ENCODE assay signal across 29 mouse cellular contexts in the genomic region with DNA sequence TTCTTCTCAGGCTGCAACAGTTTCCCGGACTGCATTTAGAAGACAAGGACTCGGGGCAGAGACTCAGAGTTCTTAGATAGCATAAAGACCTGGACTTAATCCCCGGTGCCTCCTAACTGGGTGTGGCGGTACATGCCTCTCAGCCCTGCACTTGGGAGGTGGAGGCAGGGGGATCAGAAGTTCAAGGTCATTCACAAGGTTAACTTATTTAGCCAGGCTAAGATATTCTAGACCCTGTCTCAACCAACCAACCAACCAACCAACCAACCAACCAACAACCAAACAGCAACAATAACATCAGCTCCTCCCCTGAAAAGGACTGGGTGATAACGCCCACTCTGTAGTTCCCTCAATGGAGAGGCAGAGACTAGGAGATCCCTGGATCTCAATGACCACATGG. TPM values are rescaled to one million over a fixed set of nuclear protein-coding genes. Genes with fewer than 3 reads are reported as not detected.
DNase-seq lines count a peak whose midpoint lies in the region; ATAC-seq and TF ChIP-seq lines count a peak whose summit lies in the region.
"Had no signal": no experiment of that assay in that cellular context is flagged by ENCODE, and none has a peak within 500 bp of the region (broad histone marks: within the 10 kb centered on the region; RNA-seq: fewer than 3 reads in every experiment).

No protein-coding gene starts in this region.

- no peaks in the 10 kb centered on the region for H3K27me3 ChIP-seq in liver, embryonic 16.5 days (ENCODE audit: control insufficient read depth, insufficient read depth, low read depth, low read length)
- no peaks in the 10 kb centered on the region for H3K27me3 ChIP-seq in intestine, postnatal 0 days (replicated peaks; ENCODE audit: control insufficient read depth, insufficient read depth, low read length)
- H3K27me3 ChIP-seq in kidney, embryonic 16.5 days (ENCODE audit: insufficient read depth, low read length) = no peaks in the 10 kb centered on the region
- H3K27me3 ChIP-seq: embryonic facial prominence, embryonic 13.5 days; forebrain, embryonic 12.5 days; forebrain, embryonic 15.5 days; heart, embryonic 12.5 days; heart, embryonic 15.5 days; hindbrain, embryonic 13.5 days had no signal

- H3K27ac ChIP-seq in liver, embryonic 16.5 days (ENCODE audit: low read length) = peak overlapping the region; percentile 13; the same call in 1 of the 2 replicates
- H3K27ac ChIP-seq in intestine, postnatal 0 days (ENCODE audit: low read depth, low read length) = no peak overlapping the region
- no peak overlapping the region for H3K27ac ChIP-seq in kidney, embryonic 16.5 days (ENCODE audit: low read length)
- H3K27ac ChIP-seq: embryonic facial prominence, embryonic 10.5 days; embryonic facial prominence, embryonic 13.5 days; forebrain, embryonic 12.5 days; forebrain, embryonic 15.5 days; heart, embryonic 15.5 days; hindbrain, embryonic 10.5 days; hindbrain, embryonic 13.5 days had no signal

- ATAC-seq in liver, embryonic 16.5 days (ENCODE audit: low read depth) = no peak
- peak; percentile 27; the same call in 1 of the 2 replicates for ATAC-seq in intestine, postnatal 0 days
- no peak for ATAC-seq in kidney, embryonic 16.5 days (ENCODE audit: low FRiP score, low TSS enrichment)
- ATAC-seq: CD4-positive, CD25-positive, alpha-beta regulatory T cell, adult 4 months; forebrain, embryonic 15.5 days; hindbrain, embryonic 16.5 days had no signal

- WGBS in liver, embryonic 16.5 days (ENCODE audit: insufficient replicate concordance) = 61% methylated on average over 5 of the region's 5 CpGs
- 76% methylated on average over 5 of the region's 5 CpGs for WGBS in intestine, postnatal 0 days
- 91% methylated on average over 5 of the region's 5 CpGs for WGBS in kidney, embryonic 16.5 days

- no peak overlapping the region for H3K4me2 ChIP-seq in liver, embryonic 16.5 days (ENCODE audit: low read depth, low read length)
- no peak overlapping the region for H3K4me2 ChIP-seq in intestine, postnatal 0 days (replicated peaks; ENCODE audit: low read depth)
- H3K4me2 ChIP-seq in kidney, embryonic 16.5 days (replicated peaks; ENCODE audit: low read depth, low read length) = no peak overlapping the region
- H3K4me2 ChIP-seq: embryonic facial prominence, embryonic 13.5 days; forebrain, embryonic 12.5 days; forebrain, embryonic 15.5 days; heart, embryonic 12.5 days; heart, embryonic 15.5 days; hindbrain, embryonic 13.5 days had no signal

- peaks cover 3% of the 10 kb centered on the region; the same call in 1 of the 2 replicates for H3K4me1 ChIP-seq in liver, embryonic 16.5 days (ENCODE audit: control insufficient read depth, low read depth, low read length)
- H3K4me1 ChIP-seq in intestine, postnatal 0 days (replicated peaks; ENCODE audit: control insufficient read depth, insufficient read depth, low read length) = no peaks in the 10 kb centered on the region
- no peaks in the 10 kb centered on the region for H3K4me1 ChIP-seq in kidney, embryonic 16.5 days (ENCODE audit: insufficient read depth, low read length)
- H3K4me1 ChIP-seq: embryonic facial prominence, embryonic 10.5 days; embryonic facial prominence, embryonic 13.5 days; forebrain, embryonic 12.5 days; forebrain, embryonic 15.5 days; heart, embryonic 12.5 days; heart, embryonic 15.5 days; hindbrain, embryonic 10.5 days; hindbrain, embryonic 13.5 days had no signal

- H3K36me3 ChIP-seq in liver, embryonic 16.5 days (ENCODE audit: control insufficient read depth, insufficient read depth) = no peaks in the 10 kb centered on the region
- H3K36me3 ChIP-seq in intestine, postnatal 0 days (ENCODE audit: control insufficient read depth, insufficient read depth) = no peaks in the 10 kb centered on the region
- no peaks in the 10 kb centered on the region for H3K36me3 ChIP-seq in kidney, embryonic 16.5 days (ENCODE audit: insufficient read depth, low read length)
- H3K36me3 ChIP-seq: embryonic facial prominence, embryonic 10.5 days; embryonic facial prominence, embryonic 13.5 days; forebrain, embryonic 12.5 days; forebrain, embryonic 15.5 days; heart, embryonic 12.5 days; heart, embryonic 15.5 days; hindbrain, embryonic 10.5 days; hindbrain, embryonic 13.5 days had no signal

- no peak for TF ChIP-seq CTCF in intestine, postnatal 0 days (IDR thresholded peaks at IDR 0.05; ENCODE audit: low read depth)

- H3K9ac ChIP-seq in liver, embryonic 16.5 days (ENCODE audit: low read depth, low read length) = no peak overlapping the region
- no peak overlapping the region for H3K9ac ChIP-seq in intestine, postnatal 0 days (ENCODE audit: low read depth, low read length)
- H3K9ac ChIP-seq in kidney, embryonic 16.5 days (replicated peaks; ENCODE audit: low read length) = no peak overlapping the region
- H3K9ac ChIP-seq: embryonic facial prominence, embryonic 13.5 days; forebrain, embryonic 12.5 days; forebrain, embryonic 15.5 days; heart, embryonic 12.5 days; heart, embryonic 15.5 days; hindbrain, embryonic 13.5 days had no signal

- no peak for DNase-seq in liver
- peak; percentile 62 for DNase-seq in ZHBTc4 (ENCODE audit: low read depth, low spot score)
- no peak for DNase-seq in cerebellum, postnatal 25 days
- DNase-seq: adrenal gland, adult 2 months; adrenal gland, postnatal 14 days; cerebellum, adult 11 months; cerebellum, adult 2 months; cerebellum, adult 9-11 months; cerebellum, postnatal 36 days; embryo, embryonic 11 days; gastrocnemius, postnatal 25 days; heart, adult 18-20 months; heart, postnatal 10 days; heart, postnatal 36 days had no signal

- no peaks in the 10 kb centered on the region for H3K9me3 ChIP-seq in liver, embryonic 16.5 days (replicated peaks; ENCODE audit: control insufficient read depth, low read length)
- no peaks in the 10 kb centered on the region for H3K9me3 ChIP-seq in intestine, postnatal 0 days (ENCODE audit: control insufficient read depth)
- H3K9me3 ChIP-seq in kidney, embryonic 16.5 days (ENCODE audit: low read length) = no peaks in the 10 kb centered on the region
- H3K9me3 ChIP-seq: embryonic facial prominence, embryonic 10.5 days; embryonic facial prominence, embryonic 13.5 days; forebrain, embryonic 12.5 days; forebrain, embryonic 15.5 days; heart, embryonic 12.5 days; heart, embryonic 15.5 days; hindbrain, embryonic 10.5 days; hindbrain, embryonic 13.5 days had no signal

- H3K4me3 ChIP-seq in liver, embryonic 16.5 days (ENCODE audit: low read depth, low read length) = no peak overlapping the region
- H3K4me3 ChIP-seq in intestine, postnatal 0 days (ENCODE audit: low read depth, low read length) = no peak overlapping the region
- no peak overlapping the region for H3K4me3 ChIP-seq in kidney, embryonic 16.5 days (ENCODE audit: low read length)
- H3K4me3 ChIP-seq: embryonic facial prominence, embryonic 10.5 days; embryonic facial prominence, embryonic 13.5 days; erythroblast, embryonic 14.5 days; forebrain, embryonic 12.5 days; forebrain, embryonic 15.5 days; heart, embryonic 12.5 days; heart, embryonic 15.5 days; hindbrain, embryonic 10.5 days; hindbrain, embryonic 13.5 days had no signal

RNA-seq across cellular contexts. Expression of gene Unc5cl, which starts 29.5 kb away (rescaled TPM):
- 4.2 and 4.3 TPM in 2 replicates for polyA plus RNA-seq in liver, embryonic 16.5 days (2015; fragmentation: Nextera tagmentation; extraction: Ambion mirVana)
- polyA plus RNA-seq in intestine, postnatal 0 days (2015; fragmentation: Nextera tagmentation; extraction: Ambion mirVana) = 26.7 and 28.4 TPM in 2 replicates
- 8.3 and 8.8 TPM in 2 replicates for polyA plus RNA-seq in kidney, embryonic 16.5 days (2015; fragmentation: Nextera tagmentation; extraction: Ambion mirVana)
- polyA plus RNA-seq: adrenal gland, adult 2 months; C2C12 had no signal

RNA-seq across cellular contexts. Expression of gene Tspo2, which starts 32.9 kb away (rescaled TPM):
- 193 and 203 TPM in 2 replicates for polyA plus RNA-seq in liver, embryonic 16.5 days (2015; fragmentation: Nextera tagmentation; extraction: Ambion mirVana)
- 0.48 and 1.3 TPM in 2 replicates for polyA plus RNA-seq in intestine, postnatal 0 days (2015; fragmentation: Nextera tagmentation; extraction: Ambion mirVana)
- 1.7 and 2.0 TPM in 2 replicates for polyA plus RNA-seq in kidney, embryonic 16.5 days (2015; fragmentation: Nextera tagmentation; extraction: Ambion mirVana)
- polyA plus RNA-seq: adrenal gland, adult 2 months; C2C12; CD4-positive, CD25-positive, alpha-beta regulatory T cell, adult 4 months had no signal

RNA-seq across cellular contexts. Expression of gene Apobec2, which starts 51.5 kb away (rescaled TPM):
- polyA plus RNA-seq in liver, embryonic 16.5 days (2015; fragmentation: Nextera tagmentation; extraction: Ambion mirVana) = 2.5 and 4.3 TPM in 2 replicates
- polyA plus RNA-seq in intestine, postnatal 0 days (2015; fragmentation: Nextera tagmentation; extraction: Ambion mirVana) = 2.6 TPM in 2 replicates
- polyA plus RNA-seq in kidney, embryonic 16.5 days (2015; fragmentation: Nextera tagmentation; extraction: Ambion mirVana) = 2.6 and 2.7 TPM in 2 replicates
- polyA plus RNA-seq: erythroblast, embryonic 14.5 days had no signal

Comparison
In these comparisons a context has a peak if more than half of its experiments do, and no peak if none do; other contexts are left out.
1. RNA of gene Tspo2, which starts 32.9 kb away (polyA plus RNA-seq): 193 to 203 TPM in liver, embryonic 16.5 days; 1.7 to 2.0 TPM in kidney, embryonic 16.5 days and 0.48 to 1.3 TPM in intestine, postnatal 0 days; every median in the first group is over 10 times any median in the second.